ENCODE assay signal across 11 mouse cellular contexts in the genomic region with DNA sequence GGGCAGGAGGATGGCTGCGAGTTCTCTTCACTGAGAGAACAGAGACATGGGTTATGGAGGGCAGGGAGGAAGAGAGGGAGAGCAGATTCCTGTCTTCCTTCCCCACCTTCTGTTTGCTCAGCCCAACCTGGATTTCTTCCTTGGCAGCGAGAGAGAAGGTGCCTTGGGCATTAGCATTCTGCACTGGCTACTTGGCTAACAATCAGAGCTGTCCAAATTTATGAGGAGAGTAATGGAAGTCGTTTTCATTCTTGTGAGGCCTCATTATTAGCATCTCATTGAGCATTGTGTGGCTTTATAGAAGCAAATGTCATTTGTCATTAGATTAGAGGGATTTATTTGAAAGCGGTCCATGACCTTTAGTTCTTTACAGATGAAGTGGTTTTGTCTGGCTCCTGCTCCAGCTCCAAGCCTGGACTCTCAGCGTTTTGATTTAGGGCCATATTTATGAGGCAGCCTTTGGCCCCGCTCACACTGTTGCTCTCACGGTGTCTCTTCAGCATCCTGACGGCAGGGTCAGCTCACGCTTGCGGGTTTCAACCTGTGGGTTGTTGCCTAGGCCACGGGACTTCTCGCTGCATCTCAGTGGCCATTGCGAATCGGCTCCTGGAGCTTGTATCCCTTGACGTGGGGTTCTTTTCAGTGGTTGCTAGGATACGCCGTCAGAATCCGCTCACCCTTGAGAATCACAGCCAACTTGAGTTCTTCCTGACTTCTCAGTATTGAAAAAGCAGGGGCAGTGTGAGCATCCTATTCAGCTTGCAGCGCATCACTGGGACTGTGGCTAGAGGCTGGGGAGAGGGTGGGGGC. TPM values are rescaled to one million over a fixed set of nuclear protein-coding genes. Genes with fewer than 3 reads are reported as not detected.
DNase-seq lines count a peak whose midpoint lies in the region; ATAC-seq and TF ChIP-seq lines count a peak whose summit lies in the region.
"Had no signal": no experiment of that assay in that cellular context is flagged by ENCODE, and none has a peak within 500 bp of the region (broad histone marks: within the 10 kb centered on the region; RNA-seq: fewer than 3 reads in every experiment).

No protein-coding gene starts in this region.

- H3K9me3 ChIP-seq in forebrain, embryonic 10.5 days: no peaks in the 10 kb centered on the region
- H3K9me3 ChIP-seq in neural tube, embryonic 11.5 days (ENCODE audit: control insufficient read depth, low read length): no peaks in the 10 kb centered on the region

- ATAC-seq in cerebellum, adult (ENCODE audit: insufficient number of reproducible peaks, low FRiP score, low TSS enrichment): peak; percentile 70
- ATAC-seq in neural tube, embryonic 11.5 days (ENCODE audit: insufficient read depth, low FRiP score, low TSS enrichment): peak; percentile 93
- ATAC-seq: Patski had no signal

- peak overlapping the region; percentile 62 for H3K27ac ChIP-seq in forebrain, embryonic 10.5 days
- 0 out of 2 replicates have a peak overlapping the region, but pooled peaks have one; percentile 24 for H3K27ac ChIP-seq in neural tube, embryonic 11.5 days (ENCODE audit: low read depth, low read length)
- H3K27ac ChIP-seq in gastrocnemius, adult 2 months: no peak overlapping the region
- no peak overlapping the region for H3K27ac ChIP-seq in kidney, adult 2 months (ENCODE audit: insufficient read depth, low read depth, low read length)
- H3K27ac ChIP-seq: heart, embryonic 13.5 days; macrophage had no signal

- H3K4me2 ChIP-seq in neural tube, embryonic 11.5 days (ENCODE audit: low read depth): no peak overlapping the region
- H3K4me2 ChIP-seq: heart, embryonic 13.5 days had no signal

- DNase-seq in forebrain, embryonic 10.5 days (ENCODE audit: extremely low spot score, low spot score): peak; percentile 71
- peak; percentile 34 for DNase-seq in layer of hippocampus, adult 9-11 months
- DNase-seq in neural tube, embryonic 11.5 days (ENCODE audit: low spot score): peak; percentile 86
- no peak for DNase-seq in kidney, postnatal 36 days
- DNase-seq in gastrocnemius, postnatal 4 days (ENCODE audit: low spot score in 2 of 2): no peak
- DNase-seq in gastrocnemius, adult 2 months: no peak
- no peak for DNase-seq in kidney, adult 2 months

- peak overlapping the region; percentile 26; the same call in 1 of the 2 replicates for H3K4me3 ChIP-seq in forebrain, embryonic 10.5 days
- no peak overlapping the region for H3K4me3 ChIP-seq in neural tube, embryonic 11.5 days (ENCODE audit: low read depth, low read length)
- H3K4me3 ChIP-seq in gastrocnemius, adult 2 months: no peak overlapping the region
- no peak overlapping the region for H3K4me3 ChIP-seq in kidney, adult 2 months (ENCODE audit: insufficient read depth, low read depth, low read length)
- H3K4me3 ChIP-seq: heart, embryonic 13.5 days had no signal

- intact Hi-C loops in gastrocnemius, adult 2 months (cut with DNase I): no loop called here

- no peaks in the 10 kb centered on the region for H3K36me3 ChIP-seq in forebrain, embryonic 10.5 days (replicated peaks)
- H3K36me3 ChIP-seq in neural tube, embryonic 11.5 days (ENCODE audit: control insufficient read depth, insufficient read depth, low read length): no peaks in the 10 kb centered on the region
- H3K36me3 ChIP-seq in kidney, adult 2 months (ENCODE audit: control insufficient read depth, insufficient read depth, low read length): no peaks in the 10 kb centered on the region
- H3K36me3 ChIP-seq: heart, embryonic 13.5 days had no signal

- 50% methylated on average over 19 of the region's 19 CpGs for WGBS in forebrain, embryonic 10.5 days
- 35% methylated on average over 19 of the region's 19 CpGs for WGBS in neural tube, embryonic 11.5 days
- WGBS in kidney, adult 2 months: 52% methylated on average over 19 of the region's 19 CpGs

- no peak for TF ChIP-seq CTCF in gastrocnemius, adult 2 months (IDR thresholded peaks at IDR 0.05)
- TF ChIP-seq CTCF in kidney, adult 2 months (conservative IDR thresholded peaks at IDR 0.05; ENCODE audit: insufficient read depth, insufficient read length, low read depth, low read length): no peak

- TF ChIP-seq POLR2A in kidney, adult 2 months (IDR thresholded peaks at IDR 0.05; ENCODE audit: low read depth, low read length): no peak

- no peak overlapping the region for H3K9ac ChIP-seq in neural tube, embryonic 11.5 days (ENCODE audit: low read length)
- H3K9ac ChIP-seq: heart, embryonic 13.5 days had no signal

- H3K4me1 ChIP-seq in forebrain, embryonic 10.5 days: peaks cover 18% of the 10 kb centered on the region
- H3K4me1 ChIP-seq in neural tube, embryonic 11.5 days (ENCODE audit: control insufficient read depth, insufficient read depth, low read length): peaks cover 8% of the 10 kb centered on the region; the same call in 1 of the 2 replicates
- no peaks in the 10 kb centered on the region for H3K4me1 ChIP-seq in kidney, adult 2 months (ENCODE audit: control insufficient read depth, insufficient read depth, low read length)

- H3K27me3 ChIP-seq in forebrain, embryonic 10.5 days (ENCODE audit: poor library complexity, severe bottlenecking): no peaks in the 10 kb centered on the region
- no peaks in the 10 kb centered on the region for H3K27me3 ChIP-seq in neural tube, embryonic 11.5 days (ENCODE audit: control insufficient read depth, insufficient read depth, low read length)
- no peaks in the 10 kb centered on the region for H3K27me3 ChIP-seq in kidney, adult 2 months (replicated peaks; ENCODE audit: control insufficient read depth, insufficient read depth, low read length)
- H3K27me3 ChIP-seq: heart, embryonic 13.5 days; Patski had no signal

RNA-seq across cellular contexts. Expression of gene Ndufa12, which starts 31.9 kb away (rescaled TPM):
- polyA plus RNA-seq in forebrain, embryonic 10.5 days (2016; fragmentation: Nextera tagmentation; extraction: Ambion mirVana): 575 and 590 TPM in 2 replicates
- 464 and 476 TPM in 2 replicates for polyA plus RNA-seq in neural tube, embryonic 11.5 days (2014; fragmentation: Nextera tagmentation; extraction: Ambion mirVana)
- 100 to 1,000 TPM; 345 to 383 TPM for total RNA-seq in gastrocnemius, postnatal 4 days (2021)
- total RNA-seq in gastrocnemius, adult 2 months (2021): 100 to 1,000 TPM; 596 to 744 TPM
- polyA plus RNA-seq in kidney, adult 2 months (2012; rRNA removed): 223 and 328 TPM in 2 replicates

Comparison
In these comparisons a context has a peak if more than half of its experiments do, and no peak if none do; other contexts are left out.
1. DNase-seq: peak in forebrain, embryonic 10.5 days (single experiment), layer of hippocampus, adult 9-11 months (single experiment) and neural tube, embryonic 11.5 days (single experiment); none in kidney, postnatal 36 days (0 of 2), gastrocnemius, postnatal 4 days (0 of 2), gastrocnemius, adult 2 months (single experiment) and kidney, adult 2 months (single experiment).
2. H3K27ac ChIP-seq: peak in forebrain, embryonic 10.5 days (single experiment) and neural tube, embryonic 11.5 days (single experiment); none in gastrocnemius, adult 2 months (single experiment) and kidney, adult 2 months (single experiment).